Mouse (Mus musculus) telencephalon, adult 2 months (tissue): ENCODE results near the gene Nrf1.
A peak's percentile ranks its signal among the peaks of the same experiment; 100 is the strongest.

Experiments used
- DNase-seq: peaks from one replicate; pipeline ENCODE4 v3.0.0-alpha.2; 2011; ENCODE audit warnings: low read depth, low spot score

Gene Nrf1

DNA sequence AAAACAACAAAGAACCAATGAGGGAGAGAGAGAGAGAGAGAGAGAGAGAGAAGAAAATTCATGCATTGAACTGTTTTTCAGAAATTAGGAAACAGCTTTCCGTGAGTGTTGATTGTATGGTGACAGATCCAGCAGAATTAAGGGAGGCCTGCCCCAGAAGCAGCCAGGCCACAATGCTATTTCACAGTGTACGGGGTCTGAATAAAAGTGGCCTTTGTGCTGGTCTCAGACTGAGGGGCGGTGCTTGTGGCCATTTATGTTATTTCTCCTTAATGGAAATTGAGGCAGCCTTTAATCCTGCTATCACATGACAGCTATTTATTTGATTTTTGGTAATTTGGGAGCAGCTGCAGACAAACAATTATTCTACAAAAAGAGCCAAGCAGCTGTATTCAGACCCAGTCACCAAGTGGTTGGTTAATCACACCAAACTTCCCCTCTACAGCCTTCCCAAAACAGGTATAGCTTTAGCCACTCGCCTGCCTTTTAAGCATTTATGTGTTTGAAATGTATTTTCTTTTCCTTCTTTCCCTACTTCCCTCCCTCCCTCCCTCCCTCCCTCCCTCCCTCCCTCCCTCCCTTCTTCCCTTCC is 31.2 kb downstream of the Nrf1 start:
- peak; percentile 6 for DNase-seq

DNA sequence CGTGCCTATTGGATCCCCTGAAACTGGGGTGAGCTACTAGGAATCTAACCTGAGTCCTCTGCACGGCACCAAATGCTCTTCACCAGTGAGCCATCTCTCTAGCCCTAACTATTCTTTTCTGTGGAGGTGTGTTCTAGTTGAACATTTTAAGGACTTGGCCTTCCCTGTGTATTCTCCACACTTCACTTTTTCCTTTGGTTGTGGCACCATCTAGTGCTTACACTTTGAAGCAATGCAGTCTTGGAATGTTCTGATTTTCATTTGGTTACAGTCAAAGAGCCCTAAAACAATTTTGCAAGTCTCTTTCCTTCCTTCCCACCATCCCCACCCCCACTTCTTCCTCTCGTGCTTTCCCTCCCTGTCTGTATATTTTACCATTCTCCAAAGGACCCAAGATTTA is 33.6 kb downstream of the Nrf1 start:
- DNase-seq = peak; percentile 59

DNA sequence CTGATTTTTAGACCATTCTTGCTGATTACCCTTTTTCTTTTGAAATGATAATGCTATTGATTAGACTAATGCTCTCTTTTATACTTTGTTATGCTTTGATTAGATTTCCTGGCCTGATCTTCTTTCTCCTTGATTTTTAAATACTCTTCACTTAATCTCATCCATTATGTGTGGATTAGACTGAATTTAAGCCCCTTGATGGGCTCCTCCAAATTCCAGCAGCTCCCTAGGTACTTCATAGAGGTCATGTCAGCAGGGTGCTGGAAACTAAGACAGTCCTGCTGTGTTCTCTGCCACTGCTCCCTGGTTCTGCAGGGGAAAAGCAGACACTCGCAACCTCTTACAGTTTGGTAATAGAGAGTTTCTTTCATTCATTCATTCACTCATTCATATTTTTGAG is 35.5 kb downstream of the Nrf1 start:
- no peak for DNase-seq

- no peak for DNase-seq
Observed at GRCm38 (mm10) chr6:30085351-30085750, 37.6 kb downstream of the Nrf1 start.

GRCm38 (mm10) chr6:30091221-30091620 is 43.4 kb downstream of the Nrf1 start:
- DNase-seq = no peak

DNA sequence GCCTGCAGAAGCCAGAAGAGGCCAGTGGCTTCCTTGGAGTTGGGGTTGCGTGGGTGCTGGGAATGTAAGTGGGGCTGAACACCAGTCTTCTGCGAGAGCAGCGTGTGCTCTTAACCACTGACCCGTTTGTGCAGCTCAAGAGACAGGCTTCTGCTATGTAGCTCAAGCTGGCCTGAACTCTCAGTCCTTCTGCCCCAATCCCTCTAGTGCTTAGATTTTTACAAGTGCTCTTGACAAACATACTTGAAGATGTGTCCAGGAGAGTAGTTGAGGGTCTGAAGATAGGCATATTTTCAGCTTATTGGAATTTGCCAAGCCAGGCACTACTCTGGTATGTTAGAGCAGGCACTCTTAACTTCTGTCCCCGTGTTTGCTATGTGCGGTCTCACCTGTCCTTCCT is 45.0 kb downstream of the Nrf1 start:
- no peak for DNase-seq

- DNase-seq = no peak
Observed at GRCm38 (mm10) chr6:30101773-30102415, 54.1 kb downstream of the Nrf1 start.

DNA sequence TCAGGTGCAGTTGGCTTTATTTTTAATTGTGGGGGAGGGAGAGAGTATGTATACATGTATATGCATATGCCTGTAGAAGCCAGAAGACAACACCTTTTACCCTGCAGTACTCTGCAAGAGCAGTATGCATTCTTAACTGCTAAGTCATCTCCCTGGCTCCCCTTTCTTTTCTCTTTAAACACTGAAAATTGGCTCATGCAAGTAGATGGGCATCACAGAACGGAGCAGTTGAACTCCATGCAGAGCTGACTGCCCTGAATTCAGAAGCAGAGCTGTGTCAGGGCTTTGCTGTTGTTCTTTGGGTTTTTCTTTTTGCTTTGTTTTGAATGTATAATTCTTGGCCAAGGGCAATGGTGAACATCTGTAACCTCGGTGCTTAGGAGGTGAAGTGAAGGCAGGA is 58.3 kb downstream of the Nrf1 start:
- no peak for DNase-seq

DNA sequence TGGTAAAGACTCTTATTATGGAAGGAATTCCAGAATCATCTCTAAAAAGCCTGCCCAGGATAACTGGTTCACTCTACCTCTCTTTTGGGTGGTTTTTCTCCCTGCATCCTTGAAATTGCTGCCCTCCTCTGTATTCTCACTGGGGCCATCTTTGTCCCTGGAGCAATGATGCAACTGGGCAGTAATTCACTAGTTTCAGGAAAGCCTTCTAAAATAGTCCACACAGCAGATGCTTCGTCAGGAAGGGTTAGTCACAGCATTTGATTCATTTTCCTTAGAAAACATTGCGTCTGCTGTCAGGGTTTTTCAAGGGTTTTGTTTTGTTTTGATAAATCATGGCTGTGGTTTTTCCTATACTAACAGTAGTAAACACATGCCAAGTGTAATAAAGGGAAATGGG is 59.7 kb downstream of the Nrf1 start:
- no peak for DNase-seq

- no peak for DNase-seq
Observed at GRCm38 (mm10) chr6:30109820-30110502, 62.2 kb downstream of the Nrf1 start.

DNA sequence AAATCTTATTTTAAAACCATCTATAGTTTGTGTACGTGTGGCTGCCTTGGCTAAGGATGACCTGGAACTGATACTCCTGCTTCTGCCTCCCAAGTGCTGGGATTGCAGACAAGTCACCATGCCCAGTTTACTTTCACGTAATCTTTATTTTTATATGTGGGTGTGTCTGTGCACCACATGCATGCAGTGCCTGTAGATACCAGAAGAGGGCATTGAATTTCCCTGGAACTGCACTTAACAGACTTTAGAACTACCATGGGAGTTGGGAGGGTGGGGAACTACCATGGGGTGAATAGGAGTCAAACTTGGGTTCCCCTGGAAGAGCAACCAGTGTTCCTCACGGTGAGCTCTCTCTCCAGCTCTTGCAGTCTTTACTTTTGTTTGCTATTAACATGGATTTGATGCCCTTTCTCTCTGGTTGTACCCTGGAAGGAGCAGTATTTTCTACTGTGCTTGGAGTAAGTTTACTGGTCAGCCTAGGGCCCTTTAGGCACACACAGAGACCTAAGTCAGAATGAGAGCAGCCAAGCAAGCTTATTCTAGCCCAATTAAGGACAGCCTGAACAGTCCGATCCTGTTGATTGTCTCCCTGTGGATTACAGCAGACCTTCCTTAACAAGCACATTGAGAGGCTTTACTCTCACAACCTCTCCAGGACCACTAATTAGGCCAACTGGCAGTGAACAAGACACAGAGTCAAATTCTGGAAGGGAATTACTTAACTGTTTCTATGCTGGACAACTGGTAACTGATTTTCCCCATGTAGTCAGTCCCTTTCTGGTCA is 64.8 kb downstream of the Nrf1 start:
- no peak for DNase-seq

DNA sequence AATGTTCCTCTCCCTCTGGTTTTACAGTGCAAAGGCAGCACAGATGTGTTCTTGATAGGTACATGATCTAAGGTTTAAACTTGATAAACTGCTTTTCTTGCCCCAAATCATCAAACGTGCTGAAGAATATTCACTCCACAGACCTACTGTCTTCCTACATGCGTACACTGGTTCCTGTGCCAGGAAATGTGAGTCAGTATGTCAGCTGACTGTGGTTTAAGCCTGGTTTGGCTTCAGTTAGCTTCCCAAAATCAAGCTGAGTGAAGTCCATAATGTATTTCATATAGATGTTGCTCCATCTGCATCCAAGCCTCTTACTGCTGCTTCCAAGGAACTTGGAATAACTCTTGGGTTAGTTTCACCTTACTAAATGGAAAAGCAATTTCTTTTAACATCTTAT is 66.3 kb downstream of the Nrf1 start:
- DNase-seq = peak; percentile 18

- no peak for DNase-seq
Observed at GRCm38 (mm10) chr6:30121152-30121551, 73.4 kb downstream of the Nrf1 start.

DNA sequence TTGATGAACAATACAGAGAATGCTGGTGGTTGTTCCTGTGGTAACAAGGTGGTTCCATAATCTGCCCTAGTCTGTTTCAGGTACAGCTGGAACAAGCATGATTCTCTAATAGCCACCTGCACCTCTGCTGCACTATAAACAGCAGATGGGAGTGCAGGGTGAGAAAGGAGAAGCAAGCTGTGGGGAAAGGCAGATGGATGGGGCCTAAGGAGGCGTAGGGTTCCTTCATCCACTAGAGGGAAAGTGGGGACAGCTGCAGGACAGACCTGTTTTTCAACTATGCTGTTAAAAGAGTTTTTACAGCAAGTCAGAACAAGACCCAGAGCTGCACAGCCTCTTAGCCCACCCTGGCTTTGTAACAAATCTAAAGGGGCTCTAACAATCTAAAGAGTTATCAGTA is 73.8 kb downstream of the Nrf1 start:
- DNase-seq = no peak

DNA sequence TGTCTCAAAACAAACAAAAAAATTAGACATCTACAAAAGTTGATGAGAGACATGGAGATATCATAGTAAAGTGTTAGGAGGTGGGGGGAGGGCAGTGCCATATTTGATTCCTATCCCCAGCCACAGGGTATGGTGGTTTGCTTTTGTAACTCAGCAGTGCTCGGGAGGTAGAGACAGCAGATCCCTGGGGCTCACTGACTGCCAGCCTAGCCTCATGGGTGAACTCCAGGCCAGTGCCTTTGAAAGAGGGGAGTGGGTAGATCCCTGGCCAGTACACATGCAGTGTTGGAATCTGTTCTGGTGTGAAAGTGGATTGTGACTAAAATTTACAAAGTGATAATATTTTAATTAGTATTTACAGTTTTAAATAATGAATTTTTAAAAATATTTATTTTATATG is 75.6 kb downstream of the Nrf1 start:
- DNase-seq = no peak

- DNase-seq = no peak
Observed at GRCm38 (mm10) chr6:30126060-30126459, 78.3 kb downstream of the Nrf1 start.

- DNase-seq = no peak
Observed at GRCm38 (mm10) chr6:30126766-30127165, 79.0 kb downstream of the Nrf1 start.

GRCm38 (mm10) chr6:30132399-30132798 is 84.6 kb downstream of the Nrf1 start:
- no peak for DNase-seq

GRCm38 (mm10) chr6:30135590-30135989 is 87.8 kb downstream of the Nrf1 start:
- no peak for DNase-seq

DNA sequence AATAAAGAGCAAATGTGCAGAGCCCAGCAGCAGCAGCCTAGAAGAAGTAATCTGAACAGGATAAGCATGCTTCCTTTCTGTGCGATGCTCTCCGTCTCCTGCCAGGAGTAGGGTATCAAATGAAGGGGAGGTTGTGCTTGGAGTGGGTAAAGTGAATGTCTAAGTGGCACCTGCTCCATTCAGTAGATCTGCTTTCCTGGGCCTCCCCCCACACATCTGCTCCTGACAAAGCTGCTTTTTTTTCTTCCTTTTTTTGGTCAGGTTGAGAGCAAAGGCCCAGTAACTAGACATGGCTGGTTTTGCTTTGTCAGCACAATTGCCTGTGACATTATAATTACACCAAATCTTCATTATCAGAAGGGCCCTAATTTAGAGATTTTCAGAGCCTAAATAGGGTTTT is 89.4 kb downstream of the Nrf1 start:
- no peak for DNase-seq

GRCm38 (mm10) chr6:30139329-30140045 is 91.7 kb downstream of the Nrf1 start:
- DNase-seq = no peak

DNA sequence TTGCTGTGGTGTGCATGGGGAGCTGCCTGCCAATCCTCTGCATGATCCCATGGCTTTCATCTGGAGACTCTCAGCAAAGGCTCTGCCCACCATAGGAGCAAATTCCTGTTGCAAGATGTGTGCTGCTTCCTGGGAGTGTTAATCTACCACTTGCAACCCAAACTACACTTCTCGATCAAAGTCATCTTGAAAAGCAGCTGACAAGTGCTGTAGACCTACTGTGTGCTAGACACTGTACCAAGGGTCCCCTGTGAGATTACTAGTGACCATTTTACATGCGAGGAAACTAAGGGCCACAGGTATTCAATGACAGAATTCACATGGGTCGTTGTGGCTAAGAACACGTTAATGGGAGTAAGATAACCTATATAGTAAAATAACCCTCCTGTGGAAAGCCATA is 95.5 kb downstream of the Nrf1 start:
- no peak for DNase-seq
